Mouse (Mus musculus): Measurements from ENCODE around the gene Slc1a5. TPM values are rescaled to one million over a fixed set of nuclear protein-coding genes. Genes with fewer than 3 reads are reported as not detected.
A peak's percentile ranks its signal among the peaks of the same experiment; 100 is the strongest.

Slc1a5 gene
- total RNA-seq, 1 experiment from 2014 or later, result 51.4 TPM

GRCm38 (mm10) chr7:16843441-16844171 lies 62.5 kb downstream of the Slc1a5 start:
- ATAC-seq (replicated peaks; ENCODE audit: low read depth, poor library complexity, severe bottlenecking), result no peak

- no peak for ATAC-seq (replicated peaks; ENCODE audit: low read depth, poor library complexity, severe bottlenecking)
Observed at GRCm38 (mm10) chr7:16844696-16845071, 63.5 kb downstream of the Slc1a5 start.

- peak; percentile 4; the same call in 1 of the 2 replicates for ATAC-seq (replicated peaks; ENCODE audit: low read depth, poor library complexity, severe bottlenecking)
Observed at GRCm38 (mm10) chr7:16845072-16845819, 64.1 kb downstream of the Slc1a5 start.

GRCm38 (mm10) chr7:16845820-16846167 lies 64.7 kb downstream of the Slc1a5 start:
- no peak for ATAC-seq (replicated peaks; ENCODE audit: low read depth, poor library complexity, severe bottlenecking)

GRCm38 (mm10) chr7:16846775-16847174 lies 65.6 kb downstream of the Slc1a5 start:
- no peak for ATAC-seq (replicated peaks; ENCODE audit: low read depth, poor library complexity, severe bottlenecking)

- no peak for ATAC-seq (replicated peaks; ENCODE audit: low read depth, poor library complexity, severe bottlenecking)
Observed at GRCm38 (mm10) chr7:16847507-16847906, 66.4 kb downstream of the Slc1a5 start.

Other genes starting within 250 kb of the Slc1a5 start
- gene Arhgap35, start 166.3 kb upstream of the Slc1a5 start, total RNA-seq (2017), result 13.9 and 15.9 TPM in 2 replicates
- gene Ceacam15, start 105.6 kb upstream of the Slc1a5 start, total RNA-seq (2017), result not detected in 2 replicates
- not detected in 2 replicates for gene Ceacam9, start 59.4 kb upstream of the Slc1a5 start, total RNA-seq (2017)
- 70.4 and 72.4 TPM in 2 replicates for gene Ap2s1, start 42.9 kb upstream of the Slc1a5 start, total RNA-seq (2017)
- 50.2 and 51.1 TPM in 2 replicates for gene Strn4, start 34.5 kb downstream of the Slc1a5 start, total RNA-seq (2017)
- gene Fkrp, start 35.4 kb downstream of the Slc1a5 start, total RNA-seq (2017), result 9.1 and 11.4 TPM in 2 replicates
- 7.0 and 12.9 TPM in 2 replicates for gene Prkd2, start 61.6 kb downstream of the Slc1a5 start, total RNA-seq (2017)
- 0.14 and 1.1 TPM in 2 replicates for gene Dact3, start 94.0 kb downstream of the Slc1a5 start, total RNA-seq (2017)
- gene Gng8, start 110.4 kb downstream of the Slc1a5 start, total RNA-seq (2017), result 3.1 TPM in 1 of 2 replicates, not detected in the other
- gene Ptgir, start 125.2 kb downstream of the Slc1a5 start, total RNA-seq (2017), result 0.10 and 0.73 TPM in 2 replicates
- gene Calm3, start 142.8 kb downstream of the Slc1a5 start, total RNA-seq (2017), result 512 and 545 TPM in 2 replicates
- gene Pnmal2, start 163.3 kb downstream of the Slc1a5 start, total RNA-seq (2017), result not detected in 2 replicates
- 0.09 TPM in 1 of 2 replicates, not detected in the other for gene Pnmal1, start 178.3 kb downstream of the Slc1a5 start, total RNA-seq (2017)
- 0.37 TPM in 1 of 2 replicates, not detected in the other for gene Gm42372, start 201.7 kb downstream of the Slc1a5 start, total RNA-seq (2017)
- gene Ccdc8, start 211.4 kb downstream of the Slc1a5 start, total RNA-seq (2017), result 6.5 and 8.2 TPM in 2 replicates
- 75.0 and 99.0 TPM in 2 replicates for gene Ppp5c, start 246.6 kb downstream of the Slc1a5 start, total RNA-seq (2017)

Measured in common myeloid progenitor, adult 5-6 weeks (primary cell).